Mouse (Mus musculus): ENCODE measurements around the gene Foxp1. TPM values are rescaled to one million over a fixed set of nuclear protein-coding genes. Genes with fewer than 3 reads are reported as not detected.

Foxp1 gene
- polyA plus RNA-seq, 1 experiment from 2014 or later = 148 TPM

- ATAC-seq (replicated peaks; ENCODE audit: insufficient number of reproducible peaks, low FRiP score, low TSS enrichment, low read depth) (no peak), DNase-seq (ENCODE audit: low spot score) (no peak)
- Histone ChIP-seq H3K4me2 (ENCODE audit: low read depth, low read length) (no peak overlapping the region), H3K4me3 (ENCODE audit: low read depth, low read length) (no peak overlapping the region), H3K9me3 (replicated peaks; ENCODE audit: control insufficient read depth, low read length) (no peaks in the 10 kb centered on the region), H3K9ac (replicated peaks; ENCODE audit: low read length) (no peak overlapping the region), H3K27ac (replicated peaks; ENCODE audit: low read depth, low read length) (no peak overlapping the region), H3K4me1 (ENCODE audit: control insufficient read depth, insufficient read depth, low read length) (no peaks in the 10 kb centered on the region), H3K27me3 (ENCODE audit: control insufficient read depth, insufficient read depth, low read length) (no peaks in the 10 kb centered on the region), H3K36me3 (replicated peaks; ENCODE audit: control insufficient read depth, insufficient read depth, low read depth, low read length) (no peaks in the 10 kb centered on the region)
- WGBS = 91% methylated on average over 4 of the region's 4 CpGs
Observed at GRCm38 (mm10) chr6:99458775-99459174, 63.7 kb downstream of the Foxp1 start.

- Histone ChIP-seq H3K9ac (replicated peaks; ENCODE audit: low read length) (no peak overlapping the region), H3K4me3 (ENCODE audit: low read depth, low read length) (no peak overlapping the region), H3K9me3 (replicated peaks; ENCODE audit: control insufficient read depth, low read length) (no peaks in the 10 kb centered on the region), H3K4me2 (ENCODE audit: low read depth, low read length) (no peak overlapping the region), H3K36me3 (replicated peaks; ENCODE audit: control insufficient read depth, insufficient read depth, low read depth, low read length) (no peaks in the 10 kb centered on the region), H3K4me1 (ENCODE audit: control insufficient read depth, insufficient read depth, low read length) (no peaks in the 10 kb centered on the region), H3K27me3 (ENCODE audit: control insufficient read depth, insufficient read depth, low read length) (no peaks in the 10 kb centered on the region), H3K27ac (replicated peaks; ENCODE audit: low read depth, low read length) (no peak overlapping the region)
- 80% methylated on average over 7 of the region's 7 CpGs for WGBS
- ATAC-seq (replicated peaks; ENCODE audit: insufficient number of reproducible peaks, low FRiP score, low TSS enrichment, low read depth) (no peak), DNase-seq (ENCODE audit: low spot score) (no peak)
Observed at GRCm38 (mm10) chr6:99453763-99454520, 68.6 kb downstream of the Foxp1 start.

- no peak overlapping the region for H3K9ac ChIP-seq (replicated peaks; ENCODE audit: low read length)
- DNase-seq (ENCODE audit: low spot score) (no peak), ATAC-seq (replicated peaks; ENCODE audit: insufficient number of reproducible peaks, low FRiP score, low TSS enrichment, low read depth) (no peak)
- no peaks in the 10 kb centered on the region for H3K36me3 ChIP-seq (replicated peaks; ENCODE audit: control insufficient read depth, insufficient read depth, low read depth, low read length)
- no peaks in the 10 kb centered on the region for H3K27me3 ChIP-seq (ENCODE audit: control insufficient read depth, insufficient read depth, low read length)
- H3K9me3 ChIP-seq (replicated peaks; ENCODE audit: control insufficient read depth, low read length) = no peaks in the 10 kb centered on the region
- 66% methylated on average over 2 of the region's 2 CpGs for WGBS
- no peak overlapping the region for H3K27ac ChIP-seq (replicated peaks; ENCODE audit: low read depth, low read length)
- H3K4me3 ChIP-seq (ENCODE audit: low read depth, low read length) = no peak overlapping the region
- no peak overlapping the region for H3K4me2 ChIP-seq (ENCODE audit: low read depth, low read length)
- no peaks in the 10 kb centered on the region for H3K4me1 ChIP-seq (ENCODE audit: control insufficient read depth, insufficient read depth, low read length)
Observed at GRCm38 (mm10) chr6:99452638-99453185, 69.8 kb downstream of the Foxp1 start.

GRCm38 (mm10) chr6:99451479-99451878, 71.0 kb downstream of the Foxp1 start:
- ATAC-seq (replicated peaks; ENCODE audit: insufficient number of reproducible peaks, low FRiP score, low TSS enrichment, low read depth) (no peak), DNase-seq (ENCODE audit: low spot score) (no peak)
- H3K4me2 ChIP-seq (ENCODE audit: low read depth, low read length) = no peak overlapping the region
- H3K4me1 ChIP-seq (ENCODE audit: control insufficient read depth, insufficient read depth, low read length) = no peaks in the 10 kb centered on the region
- H3K27me3 ChIP-seq (ENCODE audit: control insufficient read depth, insufficient read depth, low read length) = no peaks in the 10 kb centered on the region
- no peaks in the 10 kb centered on the region for H3K36me3 ChIP-seq (replicated peaks; ENCODE audit: control insufficient read depth, insufficient read depth, low read depth, low read length)
- whole genome bisulfite sequencing = 54% methylated on average over 11 of the region's 11 CpGs
- no peak overlapping the region for H3K4me3 ChIP-seq (ENCODE audit: low read depth, low read length)
- H3K9ac ChIP-seq (replicated peaks; ENCODE audit: low read length) = no peak overlapping the region
- no peaks in the 10 kb centered on the region for H3K9me3 ChIP-seq (replicated peaks; ENCODE audit: control insufficient read depth, low read length)
- no peak overlapping the region for H3K27ac ChIP-seq (replicated peaks; ENCODE audit: low read depth, low read length)

GRCm38 (mm10) chr6:99447447-99447846, 75.1 kb downstream of the Foxp1 start:
- 83% methylated on average over 4 of the region's 4 CpGs for WGBS
- no peak overlapping the region for H3K4me2 ChIP-seq (ENCODE audit: low read depth, low read length)
- no peaks in the 10 kb centered on the region for H3K36me3 ChIP-seq (replicated peaks; ENCODE audit: control insufficient read depth, insufficient read depth, low read depth, low read length)
- no peaks in the 10 kb centered on the region for H3K4me1 ChIP-seq (ENCODE audit: control insufficient read depth, insufficient read depth, low read length)
- no peak for DNase-seq (ENCODE audit: low spot score)
- H3K27me3 ChIP-seq (ENCODE audit: control insufficient read depth, insufficient read depth, low read length) = no peaks in the 10 kb centered on the region
- H3K4me3 ChIP-seq (ENCODE audit: low read depth, low read length) = no peak overlapping the region
- H3K27ac ChIP-seq (replicated peaks; ENCODE audit: low read depth, low read length) = no peak overlapping the region
- no peaks in the 10 kb centered on the region for H3K9me3 ChIP-seq (replicated peaks; ENCODE audit: control insufficient read depth, low read length)
- H3K9ac ChIP-seq (replicated peaks; ENCODE audit: low read length) = no peak overlapping the region
- ATAC-seq (replicated peaks; ENCODE audit: insufficient number of reproducible peaks, low FRiP score, low TSS enrichment, low read depth) = no peak

GRCm38 (mm10) chr6:99446801-99447415, 75.6 kb downstream of the Foxp1 start:
- no peaks in the 10 kb centered on the region for H3K27me3 ChIP-seq (ENCODE audit: control insufficient read depth, insufficient read depth, low read length)
- DNase-seq (ENCODE audit: low spot score) (no peak), ATAC-seq (replicated peaks; ENCODE audit: insufficient number of reproducible peaks, low FRiP score, low TSS enrichment, low read depth) (no peak)
- H3K27ac ChIP-seq (replicated peaks; ENCODE audit: low read depth, low read length) = no peak overlapping the region
- H3K4me3 ChIP-seq (ENCODE audit: low read depth, low read length) = no peak overlapping the region
- no peaks in the 10 kb centered on the region for H3K36me3 ChIP-seq (replicated peaks; ENCODE audit: control insufficient read depth, insufficient read depth, low read depth, low read length)
- H3K9me3 ChIP-seq (replicated peaks; ENCODE audit: control insufficient read depth, low read length) = no peaks in the 10 kb centered on the region
- H3K9ac ChIP-seq (replicated peaks; ENCODE audit: low read length) = no peak overlapping the region
- no peak overlapping the region for H3K4me2 ChIP-seq (ENCODE audit: low read depth, low read length)
- H3K4me1 ChIP-seq (ENCODE audit: control insufficient read depth, insufficient read depth, low read length) = no peaks in the 10 kb centered on the region
- 92% methylated on average over 12 of the region's 12 CpGs for WGBS

GRCm38 (mm10) chr6:99443460-99443859, 79.1 kb downstream of the Foxp1 start:
- no peaks in the 10 kb centered on the region for H3K9me3 ChIP-seq (replicated peaks; ENCODE audit: control insufficient read depth, low read length)

GRCm38 (mm10) chr6:99441100-99441499, 81.4 kb downstream of the Foxp1 start:
- Histone ChIP-seq H3K27ac (replicated peaks; ENCODE audit: low read depth, low read length) (no peak overlapping the region), H3K4me1 (ENCODE audit: control insufficient read depth, insufficient read depth, low read length) (peaks cover 10% of the 10 kb centered on the region), H3K4me3 (ENCODE audit: low read depth, low read length) (no peak overlapping the region), H3K36me3 (replicated peaks; ENCODE audit: control insufficient read depth, insufficient read depth, low read depth, low read length) (no peaks in the 10 kb centered on the region), H3K4me2 (ENCODE audit: low read depth, low read length) (no peak overlapping the region), H3K9ac (replicated peaks; ENCODE audit: low read length) (no peak overlapping the region), H3K9me3 (replicated peaks; ENCODE audit: control insufficient read depth, low read length) (no peaks in the 10 kb centered on the region), H3K27me3 (ENCODE audit: control insufficient read depth, insufficient read depth, low read length) (no peaks in the 10 kb centered on the region)
- 76% methylated on average over 7 of the region's 7 CpGs for WGBS
- DNase-seq (ENCODE audit: low spot score) = no peak
- ATAC-seq (replicated peaks; ENCODE audit: insufficient number of reproducible peaks, low FRiP score, low TSS enrichment, low read depth) = no peak

More at GRCm38 (mm10) chr6:99443460-99443859, 79.1 kb downstream of the Foxp1 start:
- H3K27me3 ChIP-seq (ENCODE audit: control insufficient read depth, insufficient read depth, low read length) = no peaks in the 10 kb centered on the region
- no peak overlapping the region for H3K4me2 ChIP-seq (ENCODE audit: low read depth, low read length)
- no peaks in the 10 kb centered on the region for H3K36me3 ChIP-seq (replicated peaks; ENCODE audit: control insufficient read depth, insufficient read depth, low read depth, low read length)
- DNase-seq (ENCODE audit: low spot score) (no peak), ATAC-seq (replicated peaks; ENCODE audit: insufficient number of reproducible peaks, low FRiP score, low TSS enrichment, low read depth) (no peak)
- WGBS = 82% methylated on average over 5 of the region's 5 CpGs
- H3K27ac ChIP-seq (replicated peaks; ENCODE audit: low read depth, low read length) = no peak overlapping the region
- H3K4me1 ChIP-seq (ENCODE audit: control insufficient read depth, insufficient read depth, low read length) = peaks cover 10% of the 10 kb centered on the region
- H3K9ac ChIP-seq (replicated peaks; ENCODE audit: low read length) = no peak overlapping the region
- no peak overlapping the region for H3K4me3 ChIP-seq (ENCODE audit: low read depth, low read length)

All from embryonic facial prominence, embryonic 11.5 days (tissue).